Mouse (Mus musculus): Measurements from ENCODE around the gene Vwa8. TPM values are rescaled to one million over a fixed set of nuclear protein-coding genes. Genes with fewer than 3 reads are reported as not detected.

Vwa8 gene
- total and polyA plus RNA-seq, 3 experiments = 12.4 to 17.5 (median 15.9) TPM

- Histone ChIP-seq H3K27me3 (replicated peaks) (no peaks in the 10 kb centered on the region), H3K9me3 (replicated peaks; ENCODE audit: low read length) (no peaks in the 10 kb centered on the region), H3K4me2 (ENCODE audit: insufficient read depth, low read depth, poor library complexity, severe bottlenecking) (no peak overlapping the region), H3K4me3 (replicated peaks in 1 of 3; ENCODE audit: low read depth in 2 of 3, low read length in 2 of 3, poor library complexity in 1 of 3) (no peak overlapping the region), H3K9ac (ENCODE audit: insufficient read depth, low read depth) (no peak overlapping the region), H3K36me3 (replicated peaks in 1 of 2; ENCODE audit: control insufficient read depth in 1 of 2, insufficient read depth in 1 of 2, low read length in 1 of 2) (peaks cover 4 to 21% of the 10 kb centered on the region in 2 experiments), H3K79me2 (replicated peaks; ENCODE audit: control insufficient read depth, extremely low read depth, insufficient read depth, poor library complexity, severe bottlenecking) (no peaks in the 10 kb centered on the region), H3K27ac (ENCODE audit: insufficient read depth, low read depth) (no peak overlapping the region), H3K4me1 (ENCODE audit: control insufficient read depth in 1 of 2, insufficient read depth in 2 of 2) (peaks cover 0 to 7% of the 10 kb centered on the region in 2 experiments; a peak in 1 of 4 replicates)
- TF ChIP-seq MEF2A (IDR thresholded peaks at IDR 0.05; ENCODE audit: borderline replicate concordance, low read depth, low read length) = no peak
- TF ChIP-seq JUN (IDR thresholded peaks at IDR 0.05; ENCODE audit: insufficient read depth, low read depth, low read length) = no peak
- TF ChIP-seq CTCF (conservative IDR thresholded peaks at IDR 0.05 in 1 of 2, IDR thresholded peaks at IDR 0.05 in 1 of 2; ENCODE audit: low read depth in 2 of 2, low read length in 2 of 2) = no peak
- TF ChIP-seq EP300 (IDR thresholded peaks at IDR 0.05; ENCODE audit: low read length) = no peak
- TF ChIP-seq JUND (conservative IDR thresholded peaks at IDR 0.05; ENCODE audit: low read depth, low read length) = no peak
- no peak for DNase-seq (ENCODE audit: extremely low read depth)
- dilution Hi-C loops (cut with MboI; ENCODE audit: extremely low pct_ligation_motif_present, extremely low pct_unique_long_range_greater_than_20kb, low sequenced_read_pairs) (no loop called here), in situ Hi-C loops (cut with MboI; ENCODE audit: low pct_ligation_motif_present, low pct_unique_long_range_greater_than_20kb, low sequenced_read_pairs) (no loop called here)
These were observed 76.1 kb downstream of the Vwa8 start for GRCm38 (mm10) chr14:78924755-78925537.

- TF ChIP-seq JUND (conservative IDR thresholded peaks at IDR 0.05; ENCODE audit: low read depth, low read length) (no peak), ELF1 (IDR thresholded peaks at IDR 0.05; ENCODE audit: low read depth, low read length) (no peak), CHD2 (IDR thresholded peaks at IDR 0.05; ENCODE audit: low read length) (no peak), HCFC1 (IDR thresholded peaks at IDR 0.05; ENCODE audit: low read depth, low read length) (no peak), USF2 (conservative IDR thresholded peaks at IDR 0.05; ENCODE audit: low read depth, low read length) (no peak), RCOR1 (conservative IDR thresholded peaks at IDR 0.05; ENCODE audit: low read depth, low read length) (no peak), GABPA (IDR thresholded peaks at IDR 0.05; ENCODE audit: insufficient replicate concordance, low read depth, low read length) (no peak), MYC (IDR thresholded peaks at IDR 0.05; ENCODE audit: low read depth, low read length) (no peak)
- in situ Hi-C loops (cut with MboI; ENCODE audit: low pct_ligation_motif_present, low pct_unique_long_range_greater_than_20kb, low sequenced_read_pairs) (no loop called here), dilution Hi-C loops (cut with MboI; ENCODE audit: extremely low pct_ligation_motif_present, extremely low pct_unique_long_range_greater_than_20kb, low sequenced_read_pairs) (no loop called here)
- H3K79me2 ChIP-seq (replicated peaks; ENCODE audit: control insufficient read depth, extremely low read depth, insufficient read depth, poor library complexity, severe bottlenecking) = no peaks in the 10 kb centered on the region
- no peaks in the 10 kb centered on the region for H3K9me3 ChIP-seq (replicated peaks; ENCODE audit: low read length)
- H3K4me1 ChIP-seq (ENCODE audit: control insufficient read depth in 1 of 2, insufficient read depth in 2 of 2) = no peaks in the 10 kb centered on the region
- no peaks in the 10 kb centered on the region for H3K27me3 ChIP-seq (replicated peaks)
- H3K4me2 ChIP-seq (ENCODE audit: insufficient read depth, low read depth, poor library complexity, severe bottlenecking) = no peak overlapping the region
- H3K9ac ChIP-seq (ENCODE audit: insufficient read depth, low read depth) = no peak overlapping the region
- H3K27ac ChIP-seq (ENCODE audit: insufficient read depth, low read depth) = no peak overlapping the region
- H3K4me3 ChIP-seq (replicated peaks in 1 of 3; ENCODE audit: low read depth in 2 of 3, low read length in 2 of 3, poor library complexity in 1 of 3) = no peak overlapping the region
- no peak for DNase-seq (ENCODE audit: extremely low read depth)
- H3K36me3 ChIP-seq (replicated peaks in 1 of 2; ENCODE audit: control insufficient read depth in 1 of 2, insufficient read depth in 1 of 2, low read length in 1 of 2) = peaks cover 11 to 38% of the 10 kb centered on the region in 2 experiments
These were observed 83.2 kb downstream of the Vwa8 start for GRCm38 (mm10) chr14:78932094-78932493.

GRCm38 (mm10) chr14:78933399-78933798 lies 84.5 kb downstream of the Vwa8 start:
- in situ Hi-C loops (cut with MboI; ENCODE audit: low pct_ligation_motif_present, low pct_unique_long_range_greater_than_20kb, low sequenced_read_pairs) (no loop called here), dilution Hi-C loops (cut with MboI; ENCODE audit: extremely low pct_ligation_motif_present, extremely low pct_unique_long_range_greater_than_20kb, low sequenced_read_pairs) (no loop called here)
- Histone ChIP-seq H3K4me2 (ENCODE audit: insufficient read depth, low read depth, poor library complexity, severe bottlenecking) (no peak overlapping the region), H3K27ac (ENCODE audit: insufficient read depth, low read depth) (no peak overlapping the region), H3K9ac (ENCODE audit: insufficient read depth, low read depth) (no peak overlapping the region), H3K4me1 (ENCODE audit: control insufficient read depth in 1 of 2, insufficient read depth in 2 of 2) (no peaks in the 10 kb centered on the region), H3K27me3 (replicated peaks) (no peaks in the 10 kb centered on the region), H3K36me3 (replicated peaks in 1 of 2; ENCODE audit: control insufficient read depth in 1 of 2, insufficient read depth in 1 of 2, low read length in 1 of 2) (peaks cover 11 to 46% of the 10 kb centered on the region in 2 experiments), H3K9me3 (replicated peaks; ENCODE audit: low read length) (no peaks in the 10 kb centered on the region), H3K4me3 (replicated peaks in 1 of 3; ENCODE audit: low read depth in 2 of 3, low read length in 2 of 3, poor library complexity in 1 of 3) (no peak overlapping the region), H3K79me2 (replicated peaks; ENCODE audit: control insufficient read depth, extremely low read depth, insufficient read depth, poor library complexity, severe bottlenecking) (no peaks in the 10 kb centered on the region)
- TF ChIP-seq MAX (IDR thresholded peaks at IDR 0.05; ENCODE audit: low read length) (no peak), HCFC1 (IDR thresholded peaks at IDR 0.05; ENCODE audit: low read depth, low read length) (no peak), RCOR1 (conservative IDR thresholded peaks at IDR 0.05; ENCODE audit: low read depth, low read length) (no peak), GABPA (IDR thresholded peaks at IDR 0.05; ENCODE audit: insufficient replicate concordance, low read depth, low read length) (no peak), MYC (IDR thresholded peaks at IDR 0.05; ENCODE audit: low read depth, low read length) (no peak), MXI1 (IDR thresholded peaks at IDR 0.05; ENCODE audit: low read depth, low read length) (no peak), TBP (conservative IDR thresholded peaks at IDR 0.05; ENCODE audit: low read depth, low read length) (no peak), MEF2A (IDR thresholded peaks at IDR 0.05; ENCODE audit: borderline replicate concordance, low read depth, low read length) (no peak), CHD2 (IDR thresholded peaks at IDR 0.05; ENCODE audit: low read length) (no peak), UBTF (IDR thresholded peaks at IDR 0.05; ENCODE audit: low read depth, low read length) (no peak), USF2 (conservative IDR thresholded peaks at IDR 0.05; ENCODE audit: low read depth, low read length) (no peak), CHD1 (IDR thresholded peaks at IDR 0.05; ENCODE audit: low read depth, low read length) (no peak)
- DNase-seq (ENCODE audit: extremely low read depth) = no peak

Measured in CH12.LX (cell line).